In the genomic region with DNA sequence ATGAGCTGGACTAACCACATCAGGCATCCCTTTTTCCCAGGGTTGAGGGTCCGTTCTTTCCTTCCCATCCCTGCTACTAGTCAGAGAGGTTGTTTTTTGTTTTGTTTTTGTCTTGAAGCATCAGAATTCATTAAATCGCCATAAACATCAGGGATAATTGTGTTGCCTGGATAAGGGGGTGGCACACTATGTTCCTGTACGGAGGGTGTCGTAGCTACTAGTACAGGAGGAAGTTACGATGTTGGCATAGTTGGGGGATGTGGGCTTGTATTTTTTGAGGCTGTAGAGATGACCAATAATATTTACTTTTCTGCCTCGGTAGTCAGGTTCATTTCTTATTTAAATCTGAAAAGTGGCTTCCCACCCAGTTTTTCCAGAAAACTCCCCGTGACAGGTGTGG, we compare ENCODE assay signal across 8 mouse cellular contexts. TPM values are rescaled to one million over a fixed set of nuclear protein-coding genes. Genes with fewer than 3 reads are reported as not detected.
DNase-seq lines count a peak whose midpoint lies in the region; ATAC-seq and TF ChIP-seq lines count a peak whose summit lies in the region.

No protein-coding gene starts in this region.

- H3K9me3 ChIP-seq in heart, embryonic 10.5 days, result no peaks in the 10 kb centered on the region
- no peaks in the 10 kb centered on the region for H3K9me3 ChIP-seq in hindbrain, embryonic 16.5 days (ENCODE audit: control insufficient read depth, low read length)

- no peak for DNase-seq in heart, embryonic 10.5 days (ENCODE audit: low spot score)
- no peak for DNase-seq in heart, postnatal 14 days
- DNase-seq in adrenal gland, postnatal 14 days, result no peak
- DNase-seq in urinary bladder, postnatal 36 days (ENCODE audit: low spot score in 2 of 2), result no peak
- DNase-seq in adrenal gland, adult 2 months, result no peak

- H3K4me2 ChIP-seq in hindbrain, embryonic 16.5 days (ENCODE audit: low read length), result peak overlapping the region; percentile 95

- WGBS in heart, embryonic 10.5 days, result 5% methylated on average over 7 of the region's 7 CpGs
- 9% methylated on average over 7 of the region's 7 CpGs for WGBS in hindbrain, embryonic 16.5 days
- WGBS in macrophage (ENCODE audit: missing documents), result 2% methylated on average over 7 of the region's 7 CpGs

- no peak for TF ChIP-seq POLR2A in cortical plate, adult 2 months (IDR thresholded peaks at IDR 0.05; ENCODE audit: extremely low read depth, insufficient read depth, low read length)

- ATAC-seq in hindbrain, embryonic 16.5 days, result no peak

- H3K36me3 ChIP-seq in heart, embryonic 10.5 days, result no peaks in the 10 kb centered on the region
- H3K36me3 ChIP-seq in hindbrain, embryonic 16.5 days (ENCODE audit: control insufficient read depth, insufficient read depth, low read length), result no peaks in the 10 kb centered on the region
- no peaks in the 10 kb centered on the region for H3K36me3 ChIP-seq in macrophage (ENCODE audit: inconsistent target)

- H3K27ac ChIP-seq in heart, embryonic 10.5 days, result peak overlapping the region; percentile 82
- H3K27ac ChIP-seq in cortical plate, adult 2 months (ENCODE audit: insufficient read depth, low read length), result no peak overlapping the region
- H3K27ac ChIP-seq in hindbrain, embryonic 16.5 days (ENCODE audit: low read depth, low read length), result no peak overlapping the region
- no peak overlapping the region for H3K27ac ChIP-seq in macrophage

- peak overlapping the region; percentile 69 for H3K4me3 ChIP-seq in heart, embryonic 10.5 days
- peak overlapping the region; percentile 81 for H3K4me3 ChIP-seq in cortical plate, adult 2 months (ENCODE audit: insufficient read depth, low read length)
- peak overlapping the region; percentile 70 for H3K4me3 ChIP-seq in hindbrain, embryonic 16.5 days (ENCODE audit: low read length)
- peak overlapping the region; percentile 75 for H3K4me3 ChIP-seq in macrophage (ENCODE audit: inconsistent target)

- intact Hi-C loops in heart, postnatal 14 days (cut with DNase I), result no loop called here

- H3K4me1 ChIP-seq in heart, embryonic 10.5 days, result peaks cover 26% of the 10 kb centered on the region
- H3K4me1 ChIP-seq in cortical plate, adult 2 months (ENCODE audit: control insufficient read depth, insufficient read depth, low read length), result peaks cover 3% of the 10 kb centered on the region; the same call in 1 of the 2 replicates
- peaks cover 21% of the 10 kb centered on the region for H3K4me1 ChIP-seq in hindbrain, embryonic 16.5 days (ENCODE audit: control insufficient read depth, insufficient read depth, low read depth, low read length)

- H3K79me2 ChIP-seq in macrophage (ENCODE audit: inconsistent target), result peaks cover 4% of the 10 kb centered on the region; the same call in 1 of the 2 replicates

- peak overlapping the region; percentile 83 for H3K9ac ChIP-seq in hindbrain, embryonic 16.5 days (ENCODE audit: low read depth, low read length)

- peaks cover 27% of the 10 kb centered on the region for H3K27me3 ChIP-seq in heart, embryonic 10.5 days (ENCODE audit: insufficient read depth, poor library complexity, severe bottlenecking)
- peaks cover 5% of the 10 kb centered on the region; the same call in 1 of the 2 replicates for H3K27me3 ChIP-seq in hindbrain, embryonic 16.5 days (replicated peaks; ENCODE audit: control insufficient read depth, insufficient read depth, low read length)

- TF ChIP-seq CTCF in cortical plate, adult 2 months (IDR thresholded peaks at IDR 0.05; ENCODE audit: extremely low read depth, insufficient read depth, low read length), result no peak

RNA-seq across cellular contexts. Expression of a gene that starts 1.4 kb away (rescaled TPM):
- 3.9 and 4.4 TPM in 2 replicates for polyA plus RNA-seq in heart, embryonic 10.5 days (2016; fragmentation: Nextera tagmentation; extraction: Ambion mirVana)
- total RNA-seq in heart, postnatal 14 days (2021), result 10 to 100 TPM; 12.4 to 15.7 TPM
- 13.2 and 15.5 TPM in 2 replicates for polyA plus RNA-seq in cortical plate, adult 2 months (2012; rRNA removed)
- 7.4 and 8.8 TPM in 2 replicates for polyA plus RNA-seq in hindbrain, embryonic 16.5 days (2015; fragmentation: Nextera tagmentation; extraction: Ambion mirVana)
- total RNA-seq in macrophage (2018; cell fraction: chromatin; rRNA removed), result 100 to 1,000 TPM in 1 of 26 experiments, 10 to 100 TPM in 17, 1 to 10 TPM in 8; 4.1 to 123 (median 12.0) TPM
- total RNA-seq in macrophage (2018; cell fraction: cytosol; rRNA removed), result 1 to 10 TPM; 2.4 to 8.6 (median 4.7) TPM
- total RNA-seq in macrophage (2018; cell fraction: nucleus; rRNA removed), result 10 to 100 TPM in 9 of 26 experiments, 1 to 10 TPM in 17; 3.6 to 77.8 (median 8.2) TPM
- polyA plus RNA-seq in macrophage (2018), result 3.4 to 9.7 TPM (median 7.0 TPM) in 3 replicates
- 14.3 and 36.2 TPM in 2 replicates for total RNA-seq in adrenal gland, postnatal 14 days (2021)
- 10 to 100 TPM; 11.4 to 26.1 TPM for total RNA-seq in adrenal gland, adult 2 months (2021)
- 10.5 and 11.0 TPM in 2 replicates for polyA plus RNA-seq in adrenal gland, adult 2 months (2012; rRNA removed)

RNA-seq across cellular contexts. Expression of a gene that starts 4.5 kb away (rescaled TPM):
- polyA plus RNA-seq in heart, embryonic 10.5 days (2016; fragmentation: Nextera tagmentation; extraction: Ambion mirVana), result 31.8 and 45.4 TPM in 2 replicates
- 1 to 10 TPM; 8.5 to 9.0 TPM for total RNA-seq in heart, postnatal 14 days (2021)
- 39.4 and 41.1 TPM in 2 replicates for polyA plus RNA-seq in cortical plate, adult 2 months (2012; rRNA removed)
- 40.8 and 46.3 TPM in 2 replicates for polyA plus RNA-seq in hindbrain, embryonic 16.5 days (2015; fragmentation: Nextera tagmentation; extraction: Ambion mirVana)
- total RNA-seq in macrophage (2018; cell fraction: chromatin; rRNA removed), result 10 to 100 TPM in 19 of 26 experiments, 1 to 10 TPM in 7; 4.0 to 21.2 (median 12.8) TPM
- total RNA-seq in macrophage (2018; cell fraction: cytosol; rRNA removed), result 10 to 100 TPM; 16.7 to 36.5 (median 27.7) TPM
- total RNA-seq in macrophage (2018; cell fraction: nucleus; rRNA removed), result 10 to 100 TPM in 21 of 26 experiments, 1 to 10 TPM in 5; 7.1 to 28.6 (median 18.6) TPM
- 23.3 to 27.6 TPM (median 27.0 TPM) in 3 replicates for polyA plus RNA-seq in macrophage (2018)
- 22.3 and 29.1 TPM in 2 replicates for total RNA-seq in adrenal gland, postnatal 14 days (2021)
- 10 to 100 TPM; 22.9 to 26.5 TPM for total RNA-seq in adrenal gland, adult 2 months (2021)
- polyA plus RNA-seq in adrenal gland, adult 2 months (2012; rRNA removed), result 11.5 and 15.5 TPM in 2 replicates

RNA-seq across cellular contexts. Expression of a gene that starts 38.4 kb away (rescaled TPM):
- 106 and 110 TPM in 2 replicates for polyA plus RNA-seq in heart, embryonic 10.5 days (2016; fragmentation: Nextera tagmentation; extraction: Ambion mirVana)
- 10 to 100 TPM; 18.9 to 19.9 TPM for total RNA-seq in heart, postnatal 14 days (2021)
- 4.5 and 4.6 TPM in 2 replicates for polyA plus RNA-seq in cortical plate, adult 2 months (2012; rRNA removed)
- polyA plus RNA-seq in hindbrain, embryonic 16.5 days (2015; fragmentation: Nextera tagmentation; extraction: Ambion mirVana), result 18.3 and 24.2 TPM in 2 replicates
- 10 to 100 TPM; 13.7 to 60.7 (median 35.3) TPM for total RNA-seq in macrophage (2018; cell fraction: chromatin; rRNA removed)
- total RNA-seq in macrophage (2018; cell fraction: cytosol; rRNA removed), result 10 to 100 TPM in 25 of 26 experiments, 1 to 10 TPM in 1; 8.9 to 20.8 (median 17.8) TPM
- 10 to 100 TPM; 14.6 to 95.9 (median 30.6) TPM for total RNA-seq in macrophage (2018; cell fraction: nucleus; rRNA removed)
- 13.4 to 29.6 TPM (median 22.8 TPM) in 3 replicates for polyA plus RNA-seq in macrophage (2018)
- 30.7 and 31.1 TPM in 2 replicates for total RNA-seq in adrenal gland, postnatal 14 days (2021)
- total RNA-seq in adrenal gland, adult 2 months (2021), result 10 to 100 TPM; 12.6 to 16.2 TPM
- 10.5 and 10.7 TPM in 2 replicates for polyA plus RNA-seq in adrenal gland, adult 2 months (2012; rRNA removed)

RNA-seq across cellular contexts. Expression of a gene that starts 39.2 kb away (rescaled TPM):
- 0.75 and 0.89 TPM in 2 replicates for polyA plus RNA-seq in heart, embryonic 10.5 days (2016; fragmentation: Nextera tagmentation; extraction: Ambion mirVana)
- under 1 TPM; 0.66 to 0.93 TPM for total RNA-seq in heart, postnatal 14 days (2021)
- polyA plus RNA-seq in cortical plate, adult 2 months (2012; rRNA removed), result 0.61 and 0.66 TPM in 2 replicates
- 0.83 and 0.97 TPM in 2 replicates for polyA plus RNA-seq in hindbrain, embryonic 16.5 days (2015; fragmentation: Nextera tagmentation; extraction: Ambion mirVana)
- total RNA-seq in macrophage (2018; cell fraction: chromatin; rRNA removed), result under 1 TPM in 2 of 26 experiments, not detected in 24; 0.41 to 0.51 TPM
- under 1 TPM; 0.17 to 0.88 (median 0.39) TPM for total RNA-seq in macrophage (2018; cell fraction: cytosol; rRNA removed)
- 1 to 10 TPM in 4 of 26 experiments, under 1 TPM in 9, not detected in 13; 0.28 to 2.2 (median 0.64) TPM for total RNA-seq in macrophage (2018; cell fraction: nucleus; rRNA removed)
- polyA plus RNA-seq in macrophage (2018), result 0.29 to 0.67 TPM (median 0.53 TPM) in 3 replicates
- total RNA-seq in adrenal gland, postnatal 14 days (2021), result 1.5 and 2.3 TPM in 2 replicates
- total RNA-seq in adrenal gland, adult 2 months (2021), result 1 to 10 TPM in 1 of 2 experiments, under 1 TPM in 1; 0.86 to 1.0 TPM
- polyA plus RNA-seq in adrenal gland, adult 2 months (2012; rRNA removed), result 0.30 and 0.76 TPM in 2 replicates

RNA-seq across cellular contexts. Expression of a gene that starts 47.2 kb away (rescaled TPM):
- polyA plus RNA-seq in heart, embryonic 10.5 days (2016; fragmentation: Nextera tagmentation; extraction: Ambion mirVana), result 66.2 and 69.1 TPM in 2 replicates
- 10 to 100 TPM; 66.5 to 71.8 TPM for total RNA-seq in heart, postnatal 14 days (2021)
- 120 and 125 TPM in 2 replicates for polyA plus RNA-seq in cortical plate, adult 2 months (2012; rRNA removed)
- polyA plus RNA-seq in hindbrain, embryonic 16.5 days (2015; fragmentation: Nextera tagmentation; extraction: Ambion mirVana), result 118 and 130 TPM in 2 replicates
- total RNA-seq in macrophage (2018; cell fraction: chromatin; rRNA removed), result 100 to 1,000 TPM in 9 of 26 experiments, 10 to 100 TPM in 17; 45.7 to 192 (median 87.8) TPM
- 100 to 1,000 TPM; 107 to 165 (median 130) TPM for total RNA-seq in macrophage (2018; cell fraction: cytosol; rRNA removed)
- total RNA-seq in macrophage (2018; cell fraction: nucleus; rRNA removed), result 100 to 1,000 TPM in 18 of 26 experiments, 10 to 100 TPM in 8; 85.9 to 188 (median 116) TPM
- 97.5 to 143 TPM (median 120 TPM) in 3 replicates for polyA plus RNA-seq in macrophage (2018)
- total RNA-seq in adrenal gland, postnatal 14 days (2021), result 91.4 and 96.4 TPM in 2 replicates
- 100 to 1,000 TPM; 112 to 127 TPM for total RNA-seq in adrenal gland, adult 2 months (2021)
- polyA plus RNA-seq in adrenal gland, adult 2 months (2012; rRNA removed), result 46.5 and 69.5 TPM in 2 replicates
